Mouse (Mus musculus): Measurements from ENCODE around the gene Prrc2a. TPM values are rescaled to one million over a fixed set of nuclear protein-coding genes. Genes with fewer than 3 reads are reported as not detected.

Prrc2a gene
- total RNA-seq (2023): 100 to 1,000 TPM; 299 to 313 TPM

DNA sequence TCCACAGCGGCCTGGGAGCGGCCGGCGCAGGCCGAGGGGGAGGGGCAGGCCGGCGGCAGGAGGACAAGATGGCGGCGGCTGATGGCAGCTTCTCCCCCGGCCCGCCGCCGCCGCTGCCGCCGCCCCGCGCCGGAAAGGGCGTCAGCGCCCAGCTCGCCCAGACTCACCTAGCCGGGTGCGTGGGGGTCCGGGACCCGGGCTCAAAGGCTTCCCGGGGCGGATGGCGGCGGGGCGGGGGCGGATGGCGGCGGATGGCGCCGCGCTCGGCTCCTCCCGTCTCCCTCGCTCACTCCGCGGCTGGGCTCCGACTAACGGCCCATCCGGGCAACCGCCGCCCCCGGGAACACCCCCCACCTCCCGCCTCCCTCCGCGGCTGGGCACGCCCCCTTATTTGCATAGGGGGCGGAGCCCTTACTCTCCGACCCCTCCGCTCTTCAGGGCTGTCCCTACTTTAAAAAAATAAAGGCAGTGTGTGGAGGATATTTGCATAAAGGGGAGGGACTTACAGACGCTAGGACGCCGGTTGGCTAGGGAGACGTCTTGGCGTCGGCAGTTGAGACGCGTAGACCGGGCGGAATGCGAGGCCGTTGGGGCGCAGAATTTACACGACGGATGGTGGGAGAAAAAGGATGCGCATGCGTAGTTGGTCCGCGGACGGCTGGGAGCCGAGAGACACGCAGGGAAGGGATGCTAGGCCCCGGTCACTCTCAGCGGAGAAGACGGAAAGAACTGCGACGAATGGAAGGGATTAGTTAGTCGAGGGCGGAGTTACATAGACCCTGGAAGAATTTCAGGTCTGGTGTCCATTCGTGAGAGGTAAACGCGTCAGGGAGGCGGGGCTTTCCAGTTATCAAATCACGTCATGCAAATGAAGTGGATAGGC is at the start of gene Prrc2a:
TSS of gene Prrc2a (minus strand) at position 330 of the 883 bp plus-strand sequence.

DNA sequence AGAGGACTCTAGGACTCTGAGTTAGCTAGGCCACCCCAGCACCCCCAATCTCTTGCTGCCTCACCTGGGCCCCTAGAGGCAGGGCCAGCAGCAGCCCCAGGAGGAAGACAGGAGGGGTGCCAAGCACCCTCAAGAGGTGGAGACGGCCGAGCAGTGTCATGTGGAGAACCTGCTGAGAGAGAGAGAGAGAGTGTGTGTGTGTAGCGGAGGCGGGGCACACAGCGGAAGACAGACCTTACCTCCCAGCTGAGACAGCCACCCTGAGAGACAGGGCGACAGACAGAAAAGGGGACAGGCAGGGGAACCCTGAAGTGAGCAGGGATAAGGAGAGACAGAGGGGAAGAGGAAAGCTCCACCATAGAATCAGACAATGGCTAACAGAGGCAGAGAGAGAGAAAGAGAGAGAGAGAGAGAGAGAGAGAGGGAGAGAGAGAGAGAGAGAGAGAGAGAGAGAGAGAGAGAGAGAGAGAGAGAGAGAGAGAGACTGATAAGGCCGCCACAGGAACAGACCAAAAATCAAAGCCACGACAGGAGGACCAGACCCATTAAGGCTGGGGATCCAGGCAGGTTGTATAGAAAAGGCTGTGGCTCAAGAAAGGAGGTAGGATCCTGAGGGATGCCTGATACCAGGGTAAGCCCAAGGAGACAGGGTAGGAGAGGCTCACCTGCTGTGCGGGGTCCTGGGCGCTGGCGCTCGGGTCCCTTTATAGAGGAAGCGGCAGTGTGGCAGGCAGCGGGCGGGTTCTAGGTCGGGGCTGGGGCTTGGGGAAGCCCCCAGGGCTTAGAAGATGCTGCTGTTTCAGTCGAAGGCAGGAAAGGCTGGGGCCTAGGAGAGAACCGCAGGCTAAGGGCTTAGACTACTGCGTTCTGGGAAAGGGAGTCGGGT is 40.0 kb upstream of the Prrc2a start, which contains the start of gene Lta:
TSS of gene Lta (minus strand) at position 858 of the 886 bp plus-strand sequence.

DNA sequence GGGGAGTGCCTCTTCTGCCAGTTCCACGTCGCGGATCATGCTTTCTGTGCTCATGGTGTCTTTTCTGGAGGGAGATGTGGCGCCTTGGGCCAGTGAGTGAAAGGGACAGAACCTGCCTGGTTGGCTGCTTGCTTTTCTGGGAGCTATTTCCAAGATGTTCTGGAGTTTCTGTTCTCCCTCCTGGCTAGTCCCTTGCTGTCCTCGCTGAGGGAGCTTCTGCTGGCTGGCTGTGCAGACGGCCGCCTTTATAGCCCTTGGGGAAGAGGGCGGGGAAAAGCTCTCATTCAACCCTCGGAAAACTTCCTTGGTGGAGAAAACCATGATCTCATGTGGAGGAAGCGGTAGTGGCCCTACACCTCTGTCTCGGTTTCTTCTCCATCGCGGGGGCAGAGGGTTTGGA is 37.1 kb upstream of the Prrc2a start, which contains the start of gene Tnf:
TSS of gene Tnf (minus strand) at position 221 of the 400 bp plus-strand sequence.

DNA sequence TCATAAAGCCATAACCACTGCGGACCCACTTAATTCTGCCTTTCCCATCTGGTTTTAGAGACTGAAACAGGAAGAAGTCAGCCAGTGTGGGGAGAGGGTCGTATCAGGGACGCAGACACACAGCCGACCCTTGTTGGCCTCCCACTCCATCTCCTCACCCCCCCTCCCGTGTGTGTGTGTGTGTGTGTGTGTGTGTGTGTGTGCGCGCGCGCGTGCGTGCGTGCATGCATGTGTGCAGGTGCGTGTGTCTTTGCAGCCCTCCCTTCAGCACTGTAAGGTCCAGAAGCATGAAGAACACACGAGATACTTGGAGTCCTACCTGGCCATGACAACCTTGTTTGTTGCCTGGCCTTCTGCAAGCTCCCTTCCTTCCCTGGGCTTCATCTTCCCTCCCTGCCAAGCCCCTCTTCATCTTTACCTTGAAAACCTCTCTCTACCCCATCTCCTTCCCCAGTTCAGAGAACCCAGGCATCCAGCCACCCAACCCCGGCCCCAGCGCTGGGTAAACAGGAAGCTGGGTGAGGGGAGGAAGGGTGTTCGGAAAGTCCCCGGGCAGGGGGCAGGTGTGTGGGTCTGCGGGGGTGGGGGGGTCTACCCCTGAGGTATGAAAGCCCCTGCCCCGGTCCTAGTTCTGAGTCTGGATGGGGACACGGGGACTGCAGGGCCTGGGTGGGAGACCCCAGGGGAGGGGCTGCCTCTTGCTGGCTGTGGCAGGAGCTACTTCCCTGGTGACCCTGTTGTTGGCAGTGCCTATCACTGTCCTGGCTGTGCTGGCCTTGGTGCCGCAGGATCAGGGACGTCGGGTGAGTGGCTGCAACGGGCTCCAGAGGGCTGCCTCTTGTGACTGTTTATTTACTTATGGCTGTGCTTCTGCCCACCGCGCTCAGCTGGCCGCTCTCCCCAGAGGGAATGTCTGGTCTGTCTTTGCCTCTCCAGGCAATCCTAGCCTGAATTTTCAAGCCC is 29.5 kb upstream of the Prrc2a start, which contains the start of gene Ltb:
TSS of gene Ltb (plus strand) at position 559 of the 963 bp plus-strand sequence.

DNA sequence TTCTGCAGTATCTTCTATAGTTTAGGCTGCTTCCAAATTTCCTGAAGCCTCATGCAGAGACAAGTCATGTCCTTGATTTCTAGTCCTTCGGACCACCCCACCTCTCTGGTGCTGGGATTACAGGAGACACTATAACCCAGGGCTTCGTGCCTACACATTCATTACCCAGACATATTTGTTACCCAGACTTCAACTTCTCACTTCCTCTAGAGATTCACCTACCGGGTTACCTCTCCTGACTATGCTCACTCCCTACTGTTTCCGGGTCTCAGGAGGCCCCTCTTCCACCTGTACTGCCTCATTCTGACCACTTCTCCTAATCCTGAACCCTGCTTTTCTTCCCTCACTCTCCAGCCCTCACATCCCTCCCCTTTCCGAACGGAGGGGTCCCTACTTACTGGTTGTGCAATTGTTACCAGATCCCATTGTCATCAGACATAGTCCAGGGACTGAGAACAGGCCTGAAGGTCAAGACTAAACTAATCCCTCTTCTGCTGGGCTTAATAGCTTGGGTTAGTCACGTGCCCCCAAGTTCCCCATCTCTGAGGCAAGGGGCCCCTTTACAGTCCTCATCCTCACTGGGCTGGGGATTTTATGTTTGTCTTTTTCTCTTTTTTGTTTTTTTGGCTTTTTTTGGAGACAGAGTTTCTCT is 23.4 kb upstream of the Prrc2a start, which contains the start of gene Lst1:
TSS of gene Lst1 (minus strand) at position 481 of the 652 bp plus-strand sequence.

DNA sequence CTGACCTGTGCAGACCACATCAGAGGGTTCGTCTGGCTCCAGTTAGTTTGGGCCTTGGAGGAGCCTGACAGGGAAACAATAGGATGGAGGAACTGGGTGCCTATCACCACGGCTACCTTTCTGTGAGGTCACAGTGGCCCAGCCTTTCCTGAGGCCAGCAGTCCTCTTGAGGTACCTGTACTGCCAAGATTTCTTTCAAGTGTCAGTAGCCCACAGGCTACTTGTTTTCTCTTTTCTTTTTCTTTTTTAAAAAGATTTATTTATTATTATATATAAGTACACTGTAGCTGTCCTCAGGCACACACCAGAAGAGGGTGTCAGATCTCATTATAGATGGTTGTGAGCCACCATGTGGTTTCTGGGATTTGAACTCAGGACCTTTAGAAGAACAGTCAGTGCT is 11.3 kb upstream of the Prrc2a start, which contains the start of gene Aif1:
TSS of gene Aif1 (minus strand) at position 101 of the 400 bp plus-strand sequence.

DNA sequence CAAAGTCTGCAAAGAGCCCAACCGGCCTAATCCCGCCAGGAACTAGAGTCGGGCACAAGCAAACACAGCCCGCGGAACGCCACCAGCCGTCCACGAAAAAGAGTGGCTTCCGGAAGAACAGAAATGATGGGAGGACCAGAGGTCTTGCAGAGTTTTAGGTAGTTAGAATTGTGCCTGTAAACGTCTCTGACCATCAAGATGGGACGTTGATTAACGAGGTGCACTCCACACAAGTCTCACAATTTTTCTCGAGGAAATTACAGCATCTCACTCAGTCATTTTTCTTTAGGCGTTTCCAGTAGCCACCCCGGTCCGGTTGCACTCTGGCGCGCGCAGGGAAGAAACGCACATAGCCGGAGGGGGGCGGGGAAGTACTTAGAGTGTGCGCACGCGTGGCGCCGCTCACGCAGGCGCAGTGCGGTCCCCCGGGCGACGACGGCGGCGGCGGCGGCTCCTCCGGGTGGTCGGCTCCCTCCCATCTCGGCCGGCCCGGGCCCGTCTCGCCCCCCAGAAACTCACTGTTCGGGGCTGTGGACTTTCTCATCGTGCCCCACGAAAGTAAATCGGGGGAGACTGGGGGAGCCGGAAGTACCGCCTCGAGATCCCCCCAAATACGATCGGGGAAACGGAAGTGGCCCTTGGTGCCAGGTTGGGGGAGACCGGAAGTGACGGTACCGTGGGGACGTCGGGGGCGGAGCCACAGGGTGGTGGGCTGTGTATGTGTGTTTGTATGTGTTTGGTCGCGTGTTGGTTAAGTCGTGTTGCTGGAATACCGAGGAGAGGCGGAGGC is 29.7 kb downstream of the Prrc2a start, which contains the start of gene Bag6:
TSS of gene Bag6 (plus strand) at position 378 of the 790 bp plus-strand sequence.

DNA sequence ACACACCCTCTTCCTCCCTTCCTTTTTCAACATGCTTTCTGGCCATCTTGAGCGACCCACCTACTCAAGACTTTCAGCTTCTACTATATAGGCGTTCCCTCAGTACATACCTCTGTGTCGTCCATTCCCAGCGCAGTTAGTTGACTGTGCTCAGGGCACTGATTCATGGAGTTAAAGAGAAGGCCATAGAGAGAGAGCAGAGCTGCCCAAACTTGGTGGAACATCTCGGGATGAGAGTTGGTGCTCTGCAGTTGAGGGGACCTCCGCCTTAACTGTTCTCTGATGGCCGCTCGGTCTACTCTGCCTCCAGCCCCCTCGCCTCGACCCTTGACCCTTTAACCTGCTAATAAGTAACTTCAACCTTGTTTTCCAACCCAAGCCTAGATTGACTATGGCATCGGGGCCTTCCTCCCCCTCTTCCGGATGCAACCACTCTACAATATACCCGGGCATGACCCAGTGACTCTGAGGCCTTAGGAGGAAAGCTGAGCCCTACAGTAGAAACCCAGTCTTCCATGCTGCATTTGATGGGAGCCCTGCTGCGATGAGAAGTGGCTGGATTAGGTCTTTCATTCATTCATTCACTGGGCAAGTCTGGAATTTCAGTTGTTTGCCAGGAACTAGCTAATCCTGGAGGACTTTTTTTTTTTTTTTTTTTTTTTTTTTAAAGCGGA is 33.1 kb downstream of the Prrc2a start, which contains the start of gene Apom:
TSS of gene Apom (minus strand) at position 551 of the 674 bp plus-strand sequence.

DNA sequence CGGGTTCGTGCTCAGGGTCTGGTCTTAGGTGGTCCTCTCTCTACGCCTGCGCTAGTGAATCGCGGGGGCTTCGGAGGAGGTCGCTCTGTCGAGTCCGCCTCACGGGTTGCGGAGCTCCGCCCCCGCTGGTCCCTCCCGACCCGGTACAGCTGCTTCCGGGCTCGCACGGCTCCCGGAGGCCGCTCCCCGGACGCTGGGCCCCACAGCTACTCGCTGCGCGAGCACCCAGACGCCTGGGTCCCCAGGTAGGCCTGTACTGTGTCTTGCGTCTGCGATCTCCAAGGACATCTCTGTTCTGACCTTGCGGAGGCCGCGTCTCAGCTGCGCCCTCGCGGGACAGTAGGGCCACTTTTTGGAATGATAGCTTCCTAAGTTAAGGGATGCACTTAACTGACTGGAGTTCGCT is 38.5 kb downstream of the Prrc2a start, which contains the start of gene D17H6S53E:
TSS of gene D17H6S53E (plus strand) at position 168 of the 406 bp plus-strand sequence.

DNA sequence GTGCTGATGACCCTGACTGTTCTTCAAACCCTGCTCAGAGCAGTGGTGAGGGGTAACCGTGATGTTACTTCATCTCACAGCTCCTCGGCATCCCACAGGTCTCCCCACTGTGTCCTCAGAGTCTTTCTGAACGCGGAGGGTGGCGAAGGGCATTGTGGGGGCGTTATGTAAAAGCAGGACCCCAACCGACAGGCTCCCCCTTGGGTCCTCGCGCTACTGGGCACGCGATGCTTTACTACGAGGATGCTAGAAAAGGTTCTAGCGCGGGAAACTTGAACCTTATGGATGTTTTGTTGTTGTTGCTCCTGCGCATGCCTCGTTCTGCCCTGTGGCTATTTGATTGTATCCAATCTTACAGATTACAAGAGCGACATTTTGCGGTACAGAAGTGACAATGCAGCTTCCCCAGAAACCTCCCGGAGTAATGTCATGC is 42.8 kb downstream of the Prrc2a start, which contains the start of gene Csnk2b:
TSS of gene Csnk2b (minus strand) at position 183 of the 433 bp plus-strand sequence.

DNA sequence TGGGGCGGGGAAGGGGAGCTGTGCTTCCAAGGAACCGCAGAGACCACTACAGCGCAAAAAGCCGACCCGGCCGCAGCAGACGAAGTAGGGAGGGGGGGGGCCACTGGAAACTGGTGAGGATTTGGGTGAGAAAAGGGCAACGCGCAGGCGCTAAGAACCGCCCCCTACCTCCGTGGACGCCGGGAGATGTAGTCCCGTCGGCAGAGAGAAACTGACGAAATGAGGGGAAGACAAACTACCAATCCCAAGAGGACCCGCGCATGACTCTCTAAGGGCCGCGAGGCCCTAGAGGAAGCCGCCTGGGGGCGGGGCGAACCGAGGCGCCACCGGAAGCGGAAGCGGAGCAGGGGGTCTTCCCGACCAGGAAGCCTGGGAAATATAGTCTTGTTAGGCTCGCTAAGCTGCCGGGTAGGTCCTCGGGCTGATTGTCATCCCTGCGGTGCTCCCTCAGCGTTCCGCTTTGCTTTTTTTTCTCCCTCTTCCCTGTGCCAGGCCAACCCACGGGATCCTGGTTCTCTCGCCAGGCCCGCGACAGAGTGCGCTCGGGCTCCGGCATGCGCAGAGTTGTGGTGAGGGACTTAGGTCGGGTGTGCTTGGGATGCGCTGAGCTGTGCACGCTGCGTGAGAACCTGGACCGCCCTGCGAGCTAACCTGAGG is 43.4 kb downstream of the Prrc2a start, which contains the start of gene Gpank1:
TSS of gene Gpank1 (plus strand) at position 313 of the 657 bp plus-strand sequence.

DNA sequence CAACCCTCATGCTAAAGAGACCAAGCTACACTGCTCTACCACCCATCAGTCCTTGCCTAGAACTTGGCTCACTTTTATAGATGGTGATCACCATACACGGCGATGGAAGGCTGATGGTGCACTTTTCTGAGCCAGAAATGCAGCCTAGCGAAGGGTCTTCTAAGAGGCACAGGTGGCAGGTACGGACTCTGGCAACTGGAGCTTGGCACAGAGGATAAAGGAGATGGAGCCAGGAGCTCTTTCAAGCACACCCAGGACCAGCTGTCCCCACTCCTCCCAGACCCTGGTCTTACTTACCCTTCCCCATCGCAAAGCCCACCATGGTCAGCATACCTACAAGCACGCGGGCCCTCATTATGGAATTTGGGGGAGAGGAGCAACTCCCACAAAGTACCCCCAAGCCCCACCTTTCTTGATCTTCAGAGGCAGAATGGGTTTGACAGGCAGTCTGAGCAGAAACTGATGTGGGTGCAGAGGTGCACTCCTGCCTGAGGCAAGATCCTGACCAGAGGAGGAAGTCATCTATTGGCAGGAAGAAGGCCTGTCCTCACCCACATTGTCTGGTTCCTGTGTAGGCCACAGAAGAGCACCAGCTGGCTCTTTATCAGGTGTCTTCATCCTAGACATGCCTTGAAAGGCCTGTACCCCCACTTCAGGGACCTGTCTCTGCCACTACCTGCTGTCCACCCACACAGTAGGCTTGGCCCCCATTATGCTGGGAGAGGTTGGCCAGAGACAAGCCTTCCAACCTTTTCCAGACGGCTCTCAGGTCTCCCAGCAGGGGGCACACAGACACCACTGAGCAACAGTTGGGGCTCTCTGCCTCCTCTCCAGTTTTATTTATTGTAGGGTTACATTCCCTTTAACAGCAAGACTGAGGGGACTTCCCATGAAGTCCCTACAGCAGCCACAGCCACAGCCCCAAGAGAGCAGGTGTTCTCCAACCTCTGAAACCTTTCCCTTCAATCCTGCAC is 49.4 kb downstream of the Prrc2a start, which contains the start of gene Ly6g5b:
TSS of gene Ly6g5b (minus strand) at position 383 of the 974 bp plus-strand sequence.

DNA sequence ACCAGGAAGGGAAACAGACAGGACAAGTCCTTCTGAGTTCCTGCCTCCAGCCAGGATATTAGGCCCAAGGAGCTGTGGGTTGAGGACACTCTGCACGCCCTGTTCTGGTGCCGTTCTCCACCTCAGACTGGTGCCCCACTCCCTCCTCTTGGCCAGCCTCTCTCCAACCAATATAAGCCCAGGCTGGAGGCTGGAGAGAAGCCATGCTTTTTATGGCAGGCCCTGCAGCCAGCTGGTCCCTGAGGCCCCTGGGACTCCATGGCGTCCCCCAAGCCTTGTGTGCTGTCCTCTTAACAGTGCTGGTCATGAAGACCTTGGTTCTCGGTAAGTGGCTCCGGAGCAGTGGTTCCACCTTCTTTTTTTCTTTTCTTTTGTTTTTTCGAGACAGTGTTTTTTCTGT is 56.6 kb downstream of the Prrc2a start, which contains the start of gene Ly6g5c:
TSS of gene Ly6g5c (plus strand) at position 183 of the 400 bp plus-strand sequence.

Measured in T-cell, adult 66 days (primary cell).